Mouse (Mus musculus) ovary, adult 18-20 months (tissue): ENCODE results near the gene Cd300c2.
"Not testable (repeated sequence)": the region's sequence is repeated elsewhere in the genome, so short reads cannot be mapped to it uniquely, and the experiment has no call there.

Source experiments
- DNase-seq: peaks from one replicate; pipeline ENCODE4 v3.0.0; 2022; ENCODE audit warnings: low spot score, mixed read lengths

The Cd300c2 gene

GRCm38 (mm10) chr11:115001474-115002040, at the start of gene Cd300c2:
Cd300c2 (minus strand) TSS chr11:115001880.
- no peak for DNase-seq

- no peak for DNase-seq
These were observed 47.7 kb upstream of the Cd300c2 start for GRCm38 (mm10) chr11:115049282-115049895.

GRCm38 (mm10) chr11:115048259-115048658, 46.6 kb upstream of the Cd300c2 start, which contains the start of gene Cd300ld3:
Cd300ld3 (minus strand) TSS chr11:115048409.
- DNase-seq = no peak

GRCm38 (mm10) chr11:115037669-115038068, 36.0 kb upstream of the Cd300c2 start, which contains the start of gene Cd300ld5:
Cd300ld5 (minus strand) TSS chr11:115037769.
- DNase-seq = not testable (repeated sequence)

GRCm38 (mm10) chr11:115026912-115027311, 25.2 kb upstream of the Cd300c2 start, which contains the start of gene Cd300ld4:
Cd300ld4 (minus strand) TSS chr11:115027012.
- DNase-seq = not testable (repeated sequence)

GRCm38 (mm10) chr11:115016093-115016492, 14.4 kb upstream of the Cd300c2 start, which contains the start of gene Cd300ld2:
Cd300ld2 (minus strand) TSS chr11:115016193.
- not testable (repeated sequence) for DNase-seq

- DNase-seq = no peak
These were observed 2.4 kb upstream of the Cd300c2 start for GRCm38 (mm10) chr11:115004070-115004469.

- DNase-seq = no peak
These were observed 11.9 kb downstream of the Cd300c2 start, which contains the start of gene Cd300ld for GRCm38 (mm10) chr11:114989793-114990192. Cd300ld (minus strand) TSS chr11:114989922.

- DNase-seq = no peak
These were observed 19.8 kb downstream of the Cd300c2 start for GRCm38 (mm10) chr11:114981866-114982265.

GRCm38 (mm10) chr11:114972726-114973125, 29.0 kb downstream of the Cd300c2 start:
- no peak for DNase-seq

GRCm38 (mm10) chr11:114968752-114969207, 32.9 kb downstream of the Cd300c2 start, which contains the start of gene Cd300c:
Cd300c (minus strand) TSS chr11:114969157.
- no peak for DNase-seq

- DNase-seq = no peak
These were observed 36.4 kb downstream of the Cd300c2 start for GRCm38 (mm10) chr11:114965182-114965828.

GRCm38 (mm10) chr11:114960369-114960768, 41.3 kb downstream of the Cd300c2 start:
- no peak for DNase-seq
